Mouse (Mus musculus) thymus, adult 2 months (tissue): ENCODE results near the gene Fbxo5.

ENCODE experiments used
- CTCF ChIP-seq: fragments of 200-500 bp; IDR thresholded peaks from 2 replicates; pipeline ENCODE4 v1.5.1; 2012; ENCODE audit warnings: mild to moderate bottlenecking, control low read depth, low read length, moderate library complexity, borderline replicate concordance; ENCODE audit not compliant: control insufficient read depth, poor library complexity, insufficient read depth; ENCODE audit errors: extremely low read depth
- POLR2A ChIP-seq: fragments of 200-500 bp; IDR thresholded peaks from 2 replicates; pipeline ENCODE4 v1.6.1; 2012; ENCODE audit warnings: mild to moderate bottlenecking, low read length, control low read depth, moderate library complexity; ENCODE audit not compliant: control insufficient read depth, poor library complexity, insufficient read depth; ENCODE audit errors: extremely low read depth

DNA sequence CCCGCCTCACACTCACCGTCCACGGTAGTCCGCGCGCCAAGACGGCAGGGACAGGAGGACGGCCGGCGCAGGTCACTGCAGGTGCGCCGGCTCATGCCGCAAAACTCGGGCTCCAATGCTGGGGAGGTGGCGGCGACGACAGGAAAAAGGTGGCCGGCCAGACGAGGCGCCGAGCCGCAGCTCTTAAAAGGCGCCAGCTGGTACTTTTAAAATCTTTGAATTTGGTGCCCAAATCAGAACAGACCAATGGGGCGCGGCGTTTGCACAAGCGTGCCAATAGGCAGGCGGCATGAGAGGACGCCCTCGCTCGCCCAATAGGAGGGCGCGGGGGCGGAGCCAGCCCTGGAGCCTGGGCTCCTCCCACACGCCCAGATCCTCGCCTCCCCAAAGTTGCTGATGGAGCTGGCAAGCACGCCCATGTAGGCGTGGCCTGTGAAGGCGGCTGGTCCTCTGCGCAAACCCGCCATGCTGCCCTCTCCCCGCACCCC is at the start of gene Fbxo5:
- TF ChIP-seq POLR2A (0 out of 2 replicates have a peak, but pooled peaks have one; percentile 44), CTCF (no peak)
